Mouse (Mus musculus) limb, embryonic 15.5 days (tissue): Measurements from ENCODE around the gene Olfr15. TPM values are rescaled to one million over a fixed set of nuclear protein-coding genes. Genes with fewer than 3 reads are reported as not detected.
"Not testable (repeated sequence)": the region's sequence is repeated elsewhere in the genome, so short reads cannot be mapped to it uniquely, and the experiment has no call there.

ENCODE experiments used
- ATAC-seq: fragments of 200-750 bp; cut with Nextera tagmentation; 2 replicates; pipeline ENCODE4 v1.8.0; 2017; ENCODE audit warnings: low read depth, moderate TSS enrichment; ENCODE audit not compliant: insufficient number of reproducible peaks, low FRiP score, low TSS enrichment
- H3K27ac ChIP-seq: fragments of 300-500 bp; sonication (generic); 2 replicates; pipeline ENCODE4 v1.5.1; 2015; ENCODE audit warnings: moderate library complexity, mild to moderate bottlenecking, inconsistent platforms
- H3K27me3 ChIP-seq: fragments of 300-500 bp; sonication (generic); 2 replicates; pipeline ENCODE4 v1.6.1; 2015; ENCODE audit warnings: inconsistent platforms
- H3K36me3 ChIP-seq: fragments of 300-500 bp; sonication (generic); 2 replicates; pipeline ENCODE4 v1.6.1; 2015; ENCODE audit warnings: inconsistent platforms
- H3K4me1 ChIP-seq: fragments of 300-500 bp; sonication (generic); 2 replicates; pipeline ENCODE4 v1.6.1; 2015; ENCODE audit warnings: inconsistent platforms
- H3K4me2 ChIP-seq: fragments of 300-500 bp; sonication (generic); 2 replicates; pipeline ENCODE4 v1.6.1; 2015; ENCODE audit warnings: mild to moderate bottlenecking, inconsistent platforms
- H3K4me3 ChIP-seq: fragments of 300-500 bp; sonication (generic); 2 replicates; pipeline ENCODE4 v1.5.1; 2015; ENCODE audit warnings: mild to moderate bottlenecking, inconsistent platforms
- H3K9ac ChIP-seq: fragments of 300-500 bp; sonication (generic); 2 replicates; pipeline ENCODE4 v1.6.1; 2015; ENCODE audit warnings: inconsistent platforms
- H3K9me3 ChIP-seq: fragments of 300-500 bp; sonication (generic); 2 replicates; pipeline ENCODE4 v1.6.1; 2016; ENCODE audit warnings: inconsistent platforms
- WGBS: fragments of 180-500 bp; shearing (Covaris S2); methylation state at CpG from one replicate; pipeline ENCODE4 v1.1.7; 2015; 5-methylcytosine and 5-hydroxymethylcytosine counted together
- polyA plus RNA-seq: library from polyadenylated mRNA; unstranded; fragments of >200 nt; fragmentation: Nextera tagmentation; extraction: Ambion mirVana; gene quantifications from 2 replicates; pipeline ENCODE4 v1.2.1, GENCODE M21; 2015

The Olfr15 gene
- polyA plus RNA-seq, 1 experiment from 2014 or later, result not detected

GRCm38 (mm10) chr16:3846711-3847518 lies 16.2 kb downstream of the Olfr15 start, which contains the start of gene Zfp174:
Gene Zfp174 (plus strand): TSS chr16:3847268.
- 3% methylated on average over 38 of the region's 38 CpGs for WGBS
- H3K27ac ChIP-seq, result peak within 1 kb of the TSS; percentile 59; the same call in 1 of the 2 replicates

DNA sequence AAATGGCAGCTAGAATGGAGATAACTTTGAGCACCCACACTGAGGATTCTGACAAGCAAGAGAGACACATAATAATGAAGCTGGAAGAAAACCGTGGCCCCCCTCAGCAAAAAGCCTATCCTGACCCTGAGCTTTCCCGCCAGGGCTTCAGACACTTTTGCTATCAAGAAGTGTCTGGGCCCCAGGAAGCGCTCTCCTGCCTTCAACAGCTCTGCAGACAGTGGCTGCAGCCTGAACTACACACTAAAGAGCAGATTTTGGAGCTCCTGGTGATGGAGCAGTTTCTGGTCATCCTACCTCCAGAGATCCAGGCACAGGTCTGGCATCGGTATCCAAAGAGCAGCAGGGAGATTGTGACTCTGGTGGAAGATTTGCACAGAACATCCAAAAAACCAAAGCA lies 17.2 kb downstream of the Olfr15 start:
- WGBS, result 71% methylated on average over 4 of the region's 4 CpGs
- no peak overlapping the region for H3K27ac ChIP-seq
- H3K27me3 ChIP-seq, result no peaks in the 10 kb centered on the region
- no peak for ATAC-seq
- peaks cover 10% of the 10 kb centered on the region for H3K4me1 ChIP-seq
- no peak overlapping the region; the same call in 1 of the 2 replicates for H3K9ac ChIP-seq
- no peaks in the 10 kb centered on the region for H3K9me3 ChIP-seq
- peak overlapping the region; percentile 80 for H3K4me3 ChIP-seq
- H3K4me2 ChIP-seq, result peak overlapping the region; percentile 74
- no peaks in the 10 kb centered on the region for H3K36me3 ChIP-seq

More at GRCm38 (mm10) chr16:3846711-3847518, 16.2 kb downstream of the Olfr15 start, which contains the start of gene Zfp174:
- Histone ChIP-seq H3K4me1 (peaks cover 10% of the 10 kb centered on the region), H3K4me2 (peak within 1 kb of the TSS; percentile 74), H3K9me3 (no peaks in the 10 kb centered on the region), H3K27me3 (no peaks in the 10 kb centered on the region), H3K36me3 (no peaks in the 10 kb centered on the region), H3K4me3 (peak within 1 kb of the TSS; percentile 80), H3K9ac (peak within 1 kb of the TSS; percentile 60)
- ATAC-seq, result peak; percentile 98

GRCm38 (mm10) chr16:3848416-3848815 lies 17.7 kb downstream of the Olfr15 start:
- Histone ChIP-seq H3K4me1 (peaks cover 10% of the 10 kb centered on the region), H3K27me3 (no peaks in the 10 kb centered on the region), H3K9me3 (no peaks in the 10 kb centered on the region), H3K36me3 (no peaks in the 10 kb centered on the region), H3K9ac (no peak overlapping the region), H3K4me2 (no peak overlapping the region), H3K27ac (no peak overlapping the region), H3K4me3 (no peak overlapping the region)
- 74% methylated on average over 3 of the region's 3 CpGs for WGBS
- no peak for ATAC-seq

GRCm38 (mm10) chr16:3851301-3851700 lies 20.6 kb downstream of the Olfr15 start:
- peaks cover 10% of the 10 kb centered on the region for H3K4me1 ChIP-seq
- 87% methylated on average over 13 of the region's 13 CpGs for WGBS
- ATAC-seq, H3K27ac ChIP-seq, H3K36me3 ChIP-seq, H3K9me3 ChIP-seq, H3K4me2 ChIP-seq, H3K9ac ChIP-seq, H3K27me3 ChIP-seq, H3K4me3 ChIP-seq: not testable (repeated sequence)

- H3K4me1 ChIP-seq, result peaks cover 9% of the 10 kb centered on the region
- ATAC-seq, result no peak
- H3K27me3 ChIP-seq, result no peaks in the 10 kb centered on the region
- H3K9ac ChIP-seq, result no peak overlapping the region
- no peak overlapping the region for H3K4me2 ChIP-seq
- H3K27ac ChIP-seq, result no peak overlapping the region
- no peak overlapping the region for H3K4me3 ChIP-seq
- H3K9me3 ChIP-seq, result no peaks in the 10 kb centered on the region
- peaks cover 10% of the 10 kb centered on the region; the same call in 1 of the 2 replicates for H3K36me3 ChIP-seq
- 33% methylated on average over 12 of the region's 12 CpGs for WGBS
Measured at GRCm38 (mm10) chr16:3852586-3852985, 21.9 kb downstream of the Olfr15 start.

DNA sequence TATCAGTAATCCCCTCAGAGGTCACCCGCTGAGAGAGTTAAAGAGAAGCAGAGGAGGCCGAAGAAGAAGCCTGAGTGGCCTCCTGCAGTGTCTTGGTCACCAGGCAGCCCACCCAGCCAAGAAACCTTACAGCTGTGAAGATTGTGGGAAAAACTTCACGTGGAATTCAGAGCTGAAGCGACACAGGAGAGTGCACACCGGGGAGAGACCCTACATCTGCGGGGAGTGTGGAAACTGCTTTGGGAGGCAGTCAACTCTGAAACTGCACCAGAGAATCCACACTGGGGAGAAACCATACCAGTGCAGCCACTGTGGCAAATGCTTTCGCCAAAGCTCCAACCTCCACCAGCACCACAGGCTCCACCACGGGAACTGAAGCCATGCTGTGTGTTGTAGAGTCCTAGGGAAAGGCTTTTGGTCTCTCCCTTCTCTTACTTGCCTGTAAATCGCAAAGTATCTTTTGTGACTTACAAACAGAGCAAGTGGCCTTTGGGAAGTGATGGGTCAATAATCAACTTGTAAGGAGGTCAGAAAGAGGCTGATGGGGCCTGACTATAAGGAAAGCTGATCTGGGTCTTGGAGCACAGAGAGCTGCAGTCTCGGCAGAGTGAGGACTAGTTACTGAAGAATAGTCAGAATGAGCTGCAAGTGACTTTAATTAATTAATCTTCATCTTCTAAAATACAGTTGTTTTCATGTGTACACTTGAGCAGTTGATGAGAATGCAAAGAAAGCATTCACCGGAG lies 23.9 kb downstream of the Olfr15 start:
- Histone ChIP-seq H3K27ac (no peak overlapping the region), H3K9ac (no peak overlapping the region), H3K4me1 (no peaks in the 10 kb centered on the region), H3K4me2 (no peak overlapping the region), H3K4me3 (no peak overlapping the region), H3K36me3 (peaks cover 10% of the 10 kb centered on the region; the same call in 1 of the 2 replicates), H3K27me3 (no peaks in the 10 kb centered on the region), H3K9me3 (no peaks in the 10 kb centered on the region)
- no peak for ATAC-seq
- WGBS, result 70% methylated on average over 11 of the region's 11 CpGs

- H3K27me3 ChIP-seq, result no peaks in the 10 kb centered on the region
- no peak overlapping the region for H3K4me2 ChIP-seq
- ATAC-seq, result no peak
- no peaks in the 10 kb centered on the region for H3K9me3 ChIP-seq
- 62% methylated on average over 1 of the region's 1 CpGs for WGBS
- H3K4me1 ChIP-seq, result no peaks in the 10 kb centered on the region
- no peak overlapping the region for H3K27ac ChIP-seq
- no peak overlapping the region for H3K9ac ChIP-seq
- H3K4me3 ChIP-seq, result no peak overlapping the region
- H3K36me3 ChIP-seq, result peaks cover 16% of the 10 kb centered on the region
Measured at GRCm38 (mm10) chr16:3855776-3856175, 25.1 kb downstream of the Olfr15 start.

DNA sequence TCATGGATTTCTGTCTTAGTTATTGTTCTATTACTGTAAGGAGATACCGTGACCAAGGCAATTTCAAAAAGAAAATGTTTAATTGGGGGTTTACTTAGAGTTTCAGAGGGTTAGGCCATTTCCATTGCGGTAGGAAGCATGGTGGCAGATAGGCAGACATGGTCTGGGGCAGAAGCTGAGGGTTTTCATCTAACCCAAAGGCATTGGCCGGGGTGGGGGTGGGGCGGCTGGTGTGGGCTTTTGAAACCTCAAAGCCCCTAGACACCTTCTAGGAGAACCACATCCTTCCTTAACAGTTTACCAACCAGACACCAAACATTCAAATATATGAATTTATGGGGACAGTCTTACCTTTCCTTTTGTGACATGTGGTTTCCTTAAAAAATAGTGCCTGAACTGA lies 28.6 kb downstream of the Olfr15 start:
- Histone ChIP-seq H3K9ac (no peak overlapping the region), H3K4me2 (no peak overlapping the region), H3K27ac (no peak overlapping the region), H3K4me1 (no peaks in the 10 kb centered on the region), H3K36me3 (peaks cover 32% of the 10 kb centered on the region), H3K27me3 (no peaks in the 10 kb centered on the region), H3K4me3 (no peak overlapping the region), H3K9me3 (no peaks in the 10 kb centered on the region)
- no peak for ATAC-seq
- WGBS, result 92% methylated on average over 4 of the region's 4 CpGs

DNA sequence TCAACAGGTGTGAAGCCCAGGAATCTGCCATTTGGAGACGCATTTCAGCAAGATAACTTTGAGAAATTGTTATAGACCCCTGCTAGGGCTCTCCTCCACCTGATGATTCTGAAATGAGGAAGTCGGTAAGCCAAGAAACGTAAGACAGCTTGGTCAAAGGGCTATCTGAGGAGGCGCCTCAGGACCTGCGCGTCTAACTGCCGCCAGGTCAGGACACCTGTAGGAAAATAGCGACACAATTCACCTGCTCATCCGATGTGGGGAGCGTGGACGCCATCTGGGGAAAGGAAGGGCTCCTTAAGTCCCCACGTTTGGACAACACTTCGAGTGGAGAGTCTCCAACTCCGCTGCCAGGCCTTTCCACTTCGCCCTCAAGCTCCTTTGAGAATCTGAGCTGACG lies 41.1 kb downstream of the Olfr15 start:
- Histone ChIP-seq H3K36me3 (peaks cover 17% of the 10 kb centered on the region; the same call in 1 of the 2 replicates), H3K9me3 (no peaks in the 10 kb centered on the region), H3K27me3 (no peaks in the 10 kb centered on the region), H3K4me3 (peak overlapping the region; percentile 55), H3K9ac (peak overlapping the region; percentile 56), H3K27ac (peak overlapping the region; percentile 69; the same call in 1 of the 2 replicates), H3K4me1 (peaks cover 13% of the 10 kb centered on the region), H3K4me2 (peak overlapping the region; percentile 88)
- ATAC-seq, result no peak
- under 1% methylated on average over 16 of the region's 16 CpGs for WGBS

DNA sequence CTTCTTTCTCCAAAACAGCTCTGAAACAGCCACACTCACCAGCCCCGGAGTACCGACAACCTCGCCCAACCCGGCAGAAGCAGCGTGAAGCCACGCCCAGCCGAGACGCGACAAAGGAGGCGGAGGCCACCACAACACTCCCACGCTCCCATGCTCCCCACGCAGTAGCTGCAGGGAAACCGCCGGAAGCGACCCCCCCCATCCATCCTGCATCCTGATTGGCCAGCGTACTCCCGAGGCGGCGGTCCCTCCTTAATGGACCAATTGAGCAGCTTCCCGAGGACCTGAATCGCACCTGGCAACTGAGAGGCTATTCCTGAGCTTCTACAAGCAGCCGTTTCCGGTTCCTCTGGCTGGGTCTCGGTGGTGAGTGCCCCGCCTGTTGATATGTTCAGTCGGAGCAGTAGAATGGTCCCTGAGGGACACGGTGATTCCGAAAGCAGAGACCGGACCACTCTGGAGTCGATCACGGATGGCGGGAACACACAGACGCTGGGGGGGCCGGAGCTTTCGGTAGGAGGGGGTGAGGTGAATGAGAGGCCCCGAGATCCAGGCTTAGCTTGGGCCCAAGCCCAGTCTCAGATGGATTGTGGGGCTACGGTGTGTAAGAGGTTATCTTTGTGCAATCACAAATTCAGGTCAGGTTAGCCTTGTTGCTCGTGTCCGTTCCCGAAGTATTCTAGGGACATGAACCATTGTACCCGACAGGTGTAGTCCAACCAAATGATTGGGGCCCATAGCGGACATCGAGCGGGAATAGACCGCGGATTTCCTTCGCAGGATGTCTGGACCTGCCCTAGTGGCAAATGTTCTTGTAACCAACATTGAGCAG lies 41.8 kb downstream of the Olfr15 start, which contains the start of gene Naa60:
TSS of gene Naa60 (plus strand) at position 160 of the 832 bp plus-strand sequence.
- WGBS, result 5% methylated on average over 47 of the region's 47 CpGs
- H3K9ac ChIP-seq, result peak within 1 kb of the TSS; percentile 56

DNA sequence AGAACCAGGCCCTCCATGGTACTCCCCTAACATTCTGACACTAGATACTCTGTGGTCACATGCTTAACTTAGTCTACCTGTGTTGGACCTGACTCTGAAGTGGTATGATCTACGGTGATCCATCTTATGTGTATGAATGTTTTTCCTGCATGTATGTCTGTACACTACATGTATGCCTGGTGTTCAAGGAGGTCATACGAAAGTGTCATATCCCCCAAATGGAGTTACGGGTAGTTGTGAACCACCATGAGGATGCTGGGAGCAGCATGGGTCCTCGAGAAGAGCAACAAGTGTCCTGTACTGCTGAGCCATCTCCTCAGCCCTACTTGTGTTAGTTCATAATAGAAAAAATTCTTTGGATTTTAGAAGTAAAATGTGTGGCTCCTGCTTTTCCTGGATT lies 45.7 kb downstream of the Olfr15 start:
- H3K4me3 ChIP-seq, result no peak overlapping the region
- H3K27ac ChIP-seq, result no peak overlapping the region
- H3K9me3 ChIP-seq, result no peaks in the 10 kb centered on the region
- 93% methylated on average over 4 of the region's 4 CpGs for WGBS
- no peak for ATAC-seq
- peaks cover 17% of the 10 kb centered on the region for H3K36me3 ChIP-seq
- H3K27me3 ChIP-seq, result no peaks in the 10 kb centered on the region
- H3K4me2 ChIP-seq, result no peak overlapping the region
- H3K9ac ChIP-seq, result no peak overlapping the region
- H3K4me1 ChIP-seq, result peaks cover 13% of the 10 kb centered on the region

More for the DNA sequence above, 41.8 kb downstream of the Olfr15 start, which contains the start of gene Naa60:
- Histone ChIP-seq H3K27me3 (no peaks in the 10 kb centered on the region), H3K36me3 (peaks cover 17% of the 10 kb centered on the region; the same call in 1 of the 2 replicates), H3K4me1 (peaks cover 13% of the 10 kb centered on the region), H3K9me3 (no peaks in the 10 kb centered on the region), H3K4me3 (peak within 1 kb of the TSS; percentile 55), H3K27ac (peak within 1 kb of the TSS; percentile 69), H3K4me2 (peak within 1 kb of the TSS; percentile 88)
- peak; percentile 97 for ATAC-seq
